Comparison of ENCODE assay signal across 12 mouse cellular contexts in the genomic region with DNA sequence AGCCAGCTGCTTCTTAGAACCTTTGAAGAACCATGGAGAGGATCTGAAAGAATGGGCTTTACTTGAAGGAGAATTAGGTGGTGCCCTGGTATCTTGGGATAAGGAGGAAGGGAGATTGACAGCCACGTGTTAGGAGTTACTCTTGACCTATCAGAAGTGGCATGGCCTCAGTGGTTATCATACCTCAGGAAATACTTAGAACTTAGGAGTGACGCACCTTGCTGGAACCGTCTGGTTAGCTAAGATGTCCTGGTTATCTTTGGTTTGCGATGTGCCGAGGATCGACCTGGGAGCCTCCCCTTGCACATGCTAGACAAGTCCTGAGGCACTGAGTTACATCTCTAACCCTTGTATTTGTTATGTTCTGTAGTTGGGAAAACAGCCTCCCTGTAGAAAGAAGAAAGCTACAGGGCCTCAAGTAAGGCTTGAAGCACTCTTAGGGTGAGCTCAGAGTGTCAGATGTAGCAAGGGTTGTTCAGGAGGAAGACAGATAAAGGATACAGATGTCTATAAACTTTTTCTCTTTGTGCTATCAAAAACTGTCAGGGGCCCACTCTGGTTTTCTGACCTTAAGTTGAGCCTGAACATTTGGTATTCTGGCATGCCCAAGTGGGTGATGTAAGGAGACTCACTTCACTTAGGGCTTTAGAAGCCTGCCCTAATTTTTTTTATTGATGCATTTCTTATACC. TPM values are rescaled to one million over a fixed set of nuclear protein-coding genes. Genes with fewer than 3 reads are reported as not detected.
DNase-seq lines count a peak whose midpoint lies in the region; ATAC-seq and TF ChIP-seq lines count a peak whose summit lies in the region.
"Had no signal": no experiment of that assay in that cellular context is flagged by ENCODE, and none has a peak within 500 bp of the region (broad histone marks: within the 10 kb centered on the region; RNA-seq: fewer than 3 reads in every experiment).

No protein-coding gene starts in this region.

- no peak overlapping the region for H3K4me2 ChIP-seq in lung, postnatal 0 days (replicated peaks; ENCODE audit: low read depth, low read length)
- H3K4me2 ChIP-seq in liver, embryonic 16.5 days (ENCODE audit: low read depth, low read length) = peak overlapping the region; percentile 99
- no peak overlapping the region for H3K4me2 ChIP-seq in stomach, postnatal 0 days (replicated peaks; ENCODE audit: low read depth)
- H3K4me2 ChIP-seq: embryonic facial prominence, embryonic 15.5 days had no signal

- H3K4me1 ChIP-seq in lung, postnatal 0 days (ENCODE audit: insufficient read depth, low read depth, low read length) = peaks cover 8% of the 10 kb centered on the region; the same call in 1 of the 2 replicates
- peaks cover 5% of the 10 kb centered on the region for H3K4me1 ChIP-seq in lung, adult 2 months (ENCODE audit: control insufficient read depth, insufficient read depth, low read length)
- peaks cover 83% of the 10 kb centered on the region for H3K4me1 ChIP-seq in liver, embryonic 16.5 days (ENCODE audit: control insufficient read depth, low read depth, low read length)
- H3K4me1 ChIP-seq in stomach, postnatal 0 days (replicated peaks; ENCODE audit: control insufficient read depth, insufficient read depth) = 0 out of 2 replicates have a peak, but pooled peaks cover 2% of the 10 kb centered on the region

- no peaks in the 10 kb centered on the region for H3K9me3 ChIP-seq in lung, postnatal 0 days (ENCODE audit: low read length)
- H3K9me3 ChIP-seq in liver, embryonic 16.5 days (replicated peaks; ENCODE audit: control insufficient read depth, low read length) = no peaks in the 10 kb centered on the region
- no peaks in the 10 kb centered on the region for H3K9me3 ChIP-seq in stomach, postnatal 0 days (ENCODE audit: control insufficient read depth, low read length)
- H3K9me3 ChIP-seq: embryonic facial prominence, embryonic 15.5 days had no signal

- no peak overlapping the region for H3K9ac ChIP-seq in lung, postnatal 0 days (replicated peaks; ENCODE audit: low read depth)
- H3K9ac ChIP-seq in liver, embryonic 16.5 days (ENCODE audit: low read depth, low read length) = peak overlapping the region; percentile 64
- H3K9ac ChIP-seq in stomach, postnatal 0 days (ENCODE audit: low read length) = no peak overlapping the region
- H3K9ac ChIP-seq: embryonic facial prominence, embryonic 15.5 days had no signal

- peak; percentile 27 for DNase-seq in embryo, embryonic 10 days (ENCODE audit: low spot score)
- DNase-seq in embryo, embryonic 10.5 days (ENCODE audit: low spot score) = no peak
- no peak for DNase-seq in lung, postnatal 0 days (ENCODE audit: low spot score)
- no peak for DNase-seq in lung, adult 2 months
- no peak for DNase-seq in stomach, postnatal 0 days (ENCODE audit: low spot score)
- no peak for DNase-seq in testis, postnatal 14 days (ENCODE audit: low spot score)
- DNase-seq in neural tube, embryonic 10.5 days (ENCODE audit: extremely low spot score, low spot score) = no peak
- DNase-seq: cerebellum, postnatal 14 days; kidney, postnatal 14 days; lung, postnatal 10 days had no signal

- no peak for TF ChIP-seq CTCF in lung, postnatal 0 days (IDR thresholded peaks at IDR 0.05)
- TF ChIP-seq CTCF in lung, adult 2 months (IDR thresholded peaks at IDR 0.05; ENCODE audit: insufficient read depth, low read length) = no peak
- TF ChIP-seq CTCF in stomach, postnatal 0 days (IDR thresholded peaks at IDR 0.05; ENCODE audit: low read depth) = no peak

- no peak for TF ChIP-seq EP300 in lung, postnatal 0 days (IDR thresholded peaks at IDR 0.05)
- TF ChIP-seq EP300 in stomach, postnatal 0 days (optimal IDR thresholded peaks at IDR 0.05) = no peak

- H3K36me3 ChIP-seq in lung, postnatal 0 days (ENCODE audit: insufficient read depth, low read length) = no peaks in the 10 kb centered on the region
- peaks cover 2% of the 10 kb centered on the region; the same call in 1 of the 2 replicates for H3K36me3 ChIP-seq in liver, embryonic 16.5 days (ENCODE audit: control insufficient read depth, insufficient read depth)
- H3K36me3 ChIP-seq in stomach, postnatal 0 days (ENCODE audit: control insufficient read depth, insufficient read depth, low read length) = no peaks in the 10 kb centered on the region
- H3K36me3 ChIP-seq: embryonic facial prominence, embryonic 15.5 days had no signal

- no peak overlapping the region for H3K4me3 ChIP-seq in lung, postnatal 0 days (ENCODE audit: low read depth, low read length)
- no peak overlapping the region for H3K4me3 ChIP-seq in lung, adult 2 months (replicated peaks; ENCODE audit: extremely low read depth, low read depth, low read length)
- peak overlapping the region; percentile 35 for H3K4me3 ChIP-seq in liver, embryonic 16.5 days (ENCODE audit: low read depth, low read length)
- H3K4me3 ChIP-seq in stomach, postnatal 0 days (ENCODE audit: low read depth, low read length) = no peak overlapping the region
- H3K4me3 ChIP-seq: embryonic facial prominence, embryonic 15.5 days had no signal

- no peak for ATAC-seq in lung, postnatal 0 days
- peak; percentile 87 for ATAC-seq in liver, embryonic 16.5 days (ENCODE audit: low read depth)
- ATAC-seq in stomach, postnatal 0 days (ENCODE audit: low FRiP score, low TSS enrichment) = no peak

- H3K27me3 ChIP-seq in lung, postnatal 0 days (replicated peaks; ENCODE audit: insufficient read depth, low read length) = no peaks in the 10 kb centered on the region
- H3K27me3 ChIP-seq in liver, embryonic 16.5 days (ENCODE audit: control insufficient read depth, insufficient read depth, low read depth, low read length) = no peaks in the 10 kb centered on the region
- H3K27me3 ChIP-seq in stomach, postnatal 0 days (ENCODE audit: control insufficient read depth, insufficient read depth, low read length) = no peaks in the 10 kb centered on the region
- H3K27me3 ChIP-seq: embryonic facial prominence, embryonic 15.5 days had no signal

- WGBS in lung, postnatal 0 days = 74% methylated on average over 6 of the region's 6 CpGs
- WGBS in lung, adult 2 months = 80% methylated on average over 6 of the region's 6 CpGs
- WGBS in liver, embryonic 16.5 days (ENCODE audit: insufficient replicate concordance) = 31% methylated on average over 6 of the region's 6 CpGs
- 86% methylated on average over 6 of the region's 6 CpGs for WGBS in stomach, postnatal 0 days

- 0 out of 2 replicates have a peak overlapping the region, but pooled peaks have one; percentile 70 for H3K27ac ChIP-seq in lung, postnatal 0 days (ENCODE audit: low read length)
- H3K27ac ChIP-seq in liver, embryonic 16.5 days (ENCODE audit: low read length) = peak overlapping the region; percentile 99
- 0 out of 2 replicates have a peak overlapping the region, but pooled peaks have one; percentile 8 for H3K27ac ChIP-seq in stomach, postnatal 0 days (replicated peaks)

- TF ChIP-seq POLR2A in lung, adult 2 months (IDR thresholded peaks at IDR 0.05; ENCODE audit: borderline replicate concordance, extremely low read depth, low read depth, low read length) = no peak

RNA-seq across cellular contexts. Expression of a gene that starts 6.0 kb away (rescaled TPM):
- 4.1 and 4.2 TPM in 2 replicates for polyA plus RNA-seq in lung, postnatal 0 days (2015; fragmentation: Nextera tagmentation; extraction: Ambion mirVana)
- 8.2 and 9.9 TPM in 2 replicates for polyA plus RNA-seq in lung, adult 2 months (2012; rRNA removed)
- polyA plus RNA-seq in liver, embryonic 16.5 days (2015; fragmentation: Nextera tagmentation; extraction: Ambion mirVana) = 13.7 and 13.8 TPM in 2 replicates
- 7.5 and 9.2 TPM in 2 replicates for polyA plus RNA-seq in stomach, postnatal 0 days (2015; fragmentation: Nextera tagmentation; extraction: Ambion mirVana)

Comparison
In these comparisons a context has a peak if more than half of its experiments do, and no peak if none do; other contexts are left out.
1. H3K27ac ChIP-seq: peak in every context shown above with its lines; median percentile 99 in liver, embryonic 16.5 days; 70 in lung, postnatal 0 days; 8 in stomach, postnatal 0 days.